Mouse (Mus musculus): Measurements from ENCODE around the gene Kyat1. TPM values are rescaled to one million over a fixed set of nuclear protein-coding genes. Genes with fewer than 3 reads are reported as not detected.
A peak's percentile ranks its signal among the peaks of the same experiment; 100 is the strongest.

Gene Kyat1
- polyA plus RNA-seq, 1 experiment: 9.6 TPM

DNA sequence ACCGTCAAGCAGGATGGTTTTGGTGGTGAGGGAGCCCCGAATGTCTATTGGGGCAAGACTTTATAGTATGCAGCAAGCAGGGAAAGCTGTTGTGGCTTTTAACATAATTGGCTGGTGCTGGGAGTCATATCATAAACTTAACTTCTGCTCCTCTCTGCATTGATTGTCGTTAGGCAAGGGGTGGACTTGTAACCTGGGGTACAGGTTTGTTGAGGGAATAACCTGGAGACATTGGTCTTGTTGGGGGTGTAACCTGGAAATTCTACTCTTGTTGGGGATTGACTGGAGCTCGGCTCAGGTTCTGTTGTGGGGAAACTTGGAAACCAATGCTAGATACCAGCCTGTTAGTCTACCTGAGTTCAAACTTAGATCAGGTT lies 6.5 kb upstream of the Kyat1 start:
- Histone ChIP-seq H3K36me3 (ENCODE audit: control insufficient read depth, insufficient read depth, low read length, poor library complexity, severe bottlenecking) (no peaks in the 10 kb centered on the region), H3K9me3 (replicated peaks; ENCODE audit: control insufficient read depth, insufficient read depth, low read length, poor library complexity, severe bottlenecking) (peaks cover 7% of the 10 kb centered on the region; the same call in 1 of the 2 replicates), H3K4me3 (ENCODE audit: low read depth, low read length) (no peak overlapping the region), H3K27ac (ENCODE audit: insufficient read depth, low read length) (no peak overlapping the region), H3K9ac (ENCODE audit: low read depth, poor library complexity, severe bottlenecking) (no peak overlapping the region), H3K27me3 (ENCODE audit: control insufficient read depth, insufficient read depth, low read length, poor library complexity, severe bottlenecking) (no peaks in the 10 kb centered on the region), H3K4me1 (ENCODE audit: control insufficient read depth, insufficient read depth, low read length) (no peaks in the 10 kb centered on the region)
- TF ChIP-seq CTCF (IDR thresholded peaks at IDR 0.05; ENCODE audit: low read depth, low read length) (no peak), EP300 (IDR thresholded peaks at IDR 0.05; ENCODE audit: insufficient read depth, low read depth, low read length) (no peak), POLR2A (IDR thresholded peaks at IDR 0.05; ENCODE audit: insufficient read depth, low read length) (no peak)

DNA sequence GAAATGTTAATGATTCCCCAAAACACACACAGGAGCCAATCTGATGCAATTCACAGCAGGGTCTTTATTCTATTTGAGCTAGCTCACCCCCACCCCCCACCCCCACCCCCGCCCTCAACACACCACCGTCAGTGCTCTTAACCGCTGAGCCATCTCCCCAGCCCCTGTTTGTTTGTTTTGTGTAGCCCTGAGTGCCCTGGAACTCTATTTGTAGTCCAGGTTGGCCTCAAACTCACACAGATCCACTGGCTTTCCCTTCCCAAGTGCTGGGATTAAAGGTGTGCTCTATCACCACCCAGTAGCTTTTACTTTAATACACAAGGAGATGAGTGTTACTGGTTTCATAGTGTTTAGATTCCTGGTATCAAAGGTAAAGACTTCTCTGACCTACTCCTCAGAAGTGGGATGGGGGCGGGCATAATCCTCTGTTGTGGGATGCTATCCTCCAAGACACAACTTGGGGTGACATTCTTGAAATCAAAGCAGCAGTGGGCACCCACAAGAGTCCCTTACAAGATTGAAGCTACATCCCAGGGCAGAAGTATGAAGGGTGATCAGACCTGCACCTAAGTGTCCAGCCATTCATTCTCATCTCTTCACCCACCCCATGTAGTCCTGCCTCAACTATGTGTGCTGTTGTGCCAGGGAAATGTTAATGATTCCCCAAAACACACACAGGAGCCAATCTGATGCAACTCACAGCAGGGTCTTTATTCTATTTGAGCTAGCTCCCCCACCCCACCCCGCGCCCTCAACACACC lies 5.9 kb upstream of the Kyat1 start:
- no peak overlapping the region for H3K27ac ChIP-seq (ENCODE audit: insufficient read depth, low read length)
- H3K36me3 ChIP-seq (ENCODE audit: control insufficient read depth, insufficient read depth, low read length, poor library complexity, severe bottlenecking): no peaks in the 10 kb centered on the region
- H3K9me3 ChIP-seq (replicated peaks; ENCODE audit: control insufficient read depth, insufficient read depth, low read length, poor library complexity, severe bottlenecking): 0 out of 2 replicates have a peak, but pooled peaks cover 2% of the 10 kb centered on the region
- no peak overlapping the region for H3K9ac ChIP-seq (ENCODE audit: low read depth, poor library complexity, severe bottlenecking)
- H3K4me1 ChIP-seq (ENCODE audit: control insufficient read depth, insufficient read depth, low read length): no peaks in the 10 kb centered on the region
- H3K4me3 ChIP-seq (ENCODE audit: low read depth, low read length): no peak overlapping the region
- TF ChIP-seq POLR2A (IDR thresholded peaks at IDR 0.05; ENCODE audit: insufficient read depth, low read length) (no peak), EP300 (IDR thresholded peaks at IDR 0.05; ENCODE audit: insufficient read depth, low read depth, low read length) (no peak), CTCF (IDR thresholded peaks at IDR 0.05; ENCODE audit: low read depth, low read length) (no peak)
- no peaks in the 10 kb centered on the region for H3K27me3 ChIP-seq (ENCODE audit: control insufficient read depth, insufficient read depth, low read length, poor library complexity, severe bottlenecking)

DNA sequence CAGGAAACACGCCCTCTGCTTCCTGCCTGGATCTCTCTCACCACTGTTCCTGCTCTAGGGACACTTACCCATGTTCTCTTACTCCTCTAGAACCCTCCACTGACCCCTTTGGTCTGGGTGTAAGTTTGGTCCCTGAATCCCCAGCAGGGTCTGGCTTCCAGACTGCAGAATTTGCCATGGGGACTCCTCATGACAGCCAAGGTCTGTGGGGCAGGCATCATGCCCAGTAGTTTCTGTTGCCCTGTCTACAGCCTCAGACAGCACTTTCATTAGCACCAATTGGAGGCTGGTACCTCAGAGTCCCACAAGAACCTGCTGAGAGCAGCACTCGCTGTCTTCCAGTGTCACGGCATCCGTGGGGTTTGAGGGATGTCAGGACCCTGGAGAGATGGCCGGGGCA lies 2.2 kb upstream of the Kyat1 start:
- Histone ChIP-seq H3K9ac (ENCODE audit: low read depth, poor library complexity, severe bottlenecking) (no peak overlapping the region), H3K36me3 (ENCODE audit: control insufficient read depth, insufficient read depth, low read length, poor library complexity, severe bottlenecking) (no peaks in the 10 kb centered on the region), H3K27me3 (ENCODE audit: control insufficient read depth, insufficient read depth, low read length, poor library complexity, severe bottlenecking) (no peaks in the 10 kb centered on the region), H3K4me1 (ENCODE audit: control insufficient read depth, insufficient read depth, low read length) (peaks cover 2% of the 10 kb centered on the region), H3K27ac (ENCODE audit: insufficient read depth, low read length) (no peak overlapping the region), H3K4me3 (ENCODE audit: low read depth, low read length) (no peak overlapping the region), H3K9me3 (replicated peaks; ENCODE audit: control insufficient read depth, insufficient read depth, low read length, poor library complexity, severe bottlenecking) (no peaks in the 10 kb centered on the region)
- TF ChIP-seq POLR2A (IDR thresholded peaks at IDR 0.05; ENCODE audit: insufficient read depth, low read length) (no peak), EP300 (IDR thresholded peaks at IDR 0.05; ENCODE audit: insufficient read depth, low read depth, low read length) (no peak), CTCF (IDR thresholded peaks at IDR 0.05; ENCODE audit: low read depth, low read length) (no peak)

GRCm38 (mm10) chr2:30207401-30207800 lies 1.8 kb upstream of the Kyat1 start:
- Histone ChIP-seq H3K27ac (ENCODE audit: insufficient read depth, low read length) (no peak overlapping the region), H3K9me3 (replicated peaks; ENCODE audit: control insufficient read depth, insufficient read depth, low read length, poor library complexity, severe bottlenecking) (no peaks in the 10 kb centered on the region), H3K36me3 (ENCODE audit: control insufficient read depth, insufficient read depth, low read length, poor library complexity, severe bottlenecking) (no peaks in the 10 kb centered on the region), H3K9ac (ENCODE audit: low read depth, poor library complexity, severe bottlenecking) (no peak overlapping the region), H3K27me3 (ENCODE audit: control insufficient read depth, insufficient read depth, low read length, poor library complexity, severe bottlenecking) (no peaks in the 10 kb centered on the region), H3K4me3 (ENCODE audit: low read depth, low read length) (no peak overlapping the region), H3K4me1 (ENCODE audit: control insufficient read depth, insufficient read depth, low read length) (peaks cover 2% of the 10 kb centered on the region)
- TF ChIP-seq POLR2A (IDR thresholded peaks at IDR 0.05; ENCODE audit: insufficient read depth, low read length): no peak
- no peak for TF ChIP-seq EP300 (IDR thresholded peaks at IDR 0.05; ENCODE audit: insufficient read depth, low read depth, low read length)
- TF ChIP-seq CTCF (IDR thresholded peaks at IDR 0.05; ENCODE audit: low read depth, low read length): no peak

- Histone ChIP-seq H3K27ac (ENCODE audit: insufficient read depth, low read length) (no peak overlapping the region), H3K9ac (ENCODE audit: low read depth, poor library complexity, severe bottlenecking) (peak overlapping the region; percentile 32), H3K9me3 (replicated peaks; ENCODE audit: control insufficient read depth, insufficient read depth, low read length, poor library complexity, severe bottlenecking) (no peaks in the 10 kb centered on the region), H3K36me3 (ENCODE audit: control insufficient read depth, insufficient read depth, low read length, poor library complexity, severe bottlenecking) (no peaks in the 10 kb centered on the region), H3K27me3 (ENCODE audit: control insufficient read depth, insufficient read depth, low read length, poor library complexity, severe bottlenecking) (no peaks in the 10 kb centered on the region), H3K4me1 (ENCODE audit: control insufficient read depth, insufficient read depth, low read length) (peaks cover 2% of the 10 kb centered on the region), H3K4me3 (ENCODE audit: low read depth, low read length) (peak overlapping the region; percentile 85)
- TF ChIP-seq POLR2A (IDR thresholded peaks at IDR 0.05; ENCODE audit: insufficient read depth, low read length) (no peak), CTCF (IDR thresholded peaks at IDR 0.05; ENCODE audit: low read depth, low read length) (no peak), EP300 (IDR thresholded peaks at IDR 0.05; ENCODE audit: insufficient read depth, low read depth, low read length) (no peak)
These were observed 405 bp downstream of the Kyat1 start for GRCm38 (mm10) chr2:30205255-30205628.

DNA sequence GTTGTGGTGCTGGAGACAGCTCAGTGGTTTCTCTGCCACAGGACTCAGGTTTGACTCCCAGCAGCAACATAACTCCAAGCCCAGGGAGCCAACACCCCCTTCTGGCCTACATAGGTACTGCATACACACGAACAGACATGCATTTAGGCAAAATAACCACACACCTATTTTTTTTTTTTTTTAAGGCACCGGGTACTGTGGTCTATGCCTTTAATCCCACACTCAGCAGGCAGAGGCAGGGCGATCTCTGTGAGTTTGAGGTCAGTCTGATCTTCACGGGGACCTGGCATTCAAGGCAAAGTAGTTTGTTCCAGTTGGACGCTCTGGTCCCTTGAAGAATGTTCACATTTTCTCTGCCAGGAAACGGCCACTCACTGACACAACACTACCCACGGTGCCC lies 2.2 kb downstream of the Kyat1 start:
- Histone ChIP-seq H3K9me3 (replicated peaks; ENCODE audit: control insufficient read depth, insufficient read depth, low read length, poor library complexity, severe bottlenecking) (no peaks in the 10 kb centered on the region), H3K27me3 (ENCODE audit: control insufficient read depth, insufficient read depth, low read length, poor library complexity, severe bottlenecking) (no peaks in the 10 kb centered on the region), H3K4me3 (ENCODE audit: low read depth, low read length) (no peak overlapping the region), H3K4me1 (ENCODE audit: control insufficient read depth, insufficient read depth, low read length) (peaks cover 2% of the 10 kb centered on the region), H3K9ac (ENCODE audit: low read depth, poor library complexity, severe bottlenecking) (no peak overlapping the region), H3K36me3 (ENCODE audit: control insufficient read depth, insufficient read depth, low read length, poor library complexity, severe bottlenecking) (no peaks in the 10 kb centered on the region), H3K27ac (ENCODE audit: insufficient read depth, low read length) (no peak overlapping the region)
- TF ChIP-seq CTCF (IDR thresholded peaks at IDR 0.05; ENCODE audit: low read depth, low read length) (peak; percentile 70), POLR2A (IDR thresholded peaks at IDR 0.05; ENCODE audit: insufficient read depth, low read length) (no peak), EP300 (IDR thresholded peaks at IDR 0.05; ENCODE audit: insufficient read depth, low read depth, low read length) (no peak)

Data from ES-Bruce4 (cell line).